Mouse (Mus musculus) hindbrain, embryonic 15.5 days (tissue): Measurements from ENCODE around the gene Rrm1. TPM values are rescaled to one million over a fixed set of nuclear protein-coding genes. Genes with fewer than 3 reads are reported as not detected.

Source experiments
- ATAC-seq: fragments of 200-750 bp; cut with Nextera tagmentation; 2 replicates; pipeline ENCODE4 v1.8.0; 2017; ENCODE audit warnings: low read depth, moderate number of reproducible peaks, moderate TSS enrichment; ENCODE audit not compliant: low FRiP score
- H3K27ac ChIP-seq: fragments of 300-500 bp; sonication (generic); replicated peaks from 2 replicates; pipeline ENCODE4 v1.5.1; 2015; ENCODE audit warnings: mild to moderate bottlenecking, inconsistent platforms
- H3K27me3 ChIP-seq: fragments of 300-500 bp; sonication (generic); 2 replicates; pipeline ENCODE4 v1.6.1; 2015; ENCODE audit warnings: control low read depth, inconsistent platforms
- H3K36me3 ChIP-seq: fragments of 300-500 bp; sonication (generic); 2 replicates; pipeline ENCODE4 v1.6.1; 2015; ENCODE audit warnings: control low read depth, inconsistent platforms
- H3K4me1 ChIP-seq: fragments of 300-500 bp; sonication (generic); replicated peaks from 2 replicates; pipeline ENCODE4 v1.6.1; 2015; ENCODE audit warnings: control low read depth, inconsistent platforms
- H3K4me2 ChIP-seq: fragments of 300-500 bp; sonication (generic); 2 replicates; pipeline ENCODE4 v1.6.1; 2015; ENCODE audit warnings: moderate library complexity, mild to moderate bottlenecking, inconsistent platforms
- H3K4me3 ChIP-seq: fragments of 300-500 bp; sonication (generic); 2 replicates; pipeline ENCODE4 v1.5.1; 2015; ENCODE audit warnings: mild to moderate bottlenecking, inconsistent platforms
- H3K9ac ChIP-seq: fragments of 300-500 bp; sonication (generic); 2 replicates; pipeline ENCODE4 v1.6.1; 2015; ENCODE audit warnings: inconsistent platforms
- H3K9me3 ChIP-seq: fragments of 300-500 bp; sonication (generic); 2 replicates; pipeline ENCODE4 v1.6.1; 2016; ENCODE audit warnings: control low read depth, inconsistent platforms
- WGBS: fragments of 180-500 bp; shearing (Covaris S2); methylation state at CpG from one replicate; pipeline ENCODE4 v1.1.7; 2015; 5-methylcytosine and 5-hydroxymethylcytosine counted together
- polyA plus RNA-seq: library from polyadenylated mRNA; unstranded; fragments of >200 nt; fragmentation: Nextera tagmentation; extraction: Ambion mirVana; gene quantifications from 2 replicates; pipeline ENCODE4 v1.2.1, GENCODE M21; 2015

Gene Rrm1
- polyA plus RNA-seq, 1 experiment from 2014 or later = 51.4 TPM

GRCm38 (mm10) chr7:102434344-102434743 is 7.2 kb upstream of the Rrm1 start:
- Histone ChIP-seq H3K36me3 (no peaks in the 10 kb centered on the region), H3K4me3 (no peak overlapping the region), H3K9ac (no peak overlapping the region), H3K27me3 (no peaks in the 10 kb centered on the region), H3K27ac (no peak overlapping the region), H3K9me3 (no peaks in the 10 kb centered on the region), H3K4me1 (no peaks in the 10 kb centered on the region), H3K4me2 (no peak overlapping the region)
- 77% methylated on average over 2 of the region's 2 CpGs for WGBS
- ATAC-seq = no peak

- no peak overlapping the region for H3K9ac ChIP-seq
- H3K9me3 ChIP-seq = no peaks in the 10 kb centered on the region
- peaks cover 5% of the 10 kb centered on the region for H3K36me3 ChIP-seq
- WGBS = 52% methylated on average over 15 of the region's 15 CpGs
- peak; percentile 5 for ATAC-seq
- H3K4me3 ChIP-seq = peak overlapping the region; percentile 80
- peak overlapping the region; percentile 78 for H3K4me2 ChIP-seq
- H3K27ac ChIP-seq = peak overlapping the region; percentile 73; the same call in 1 of the 2 replicates
- H3K4me1 ChIP-seq = peaks cover 18% of the 10 kb centered on the region
- no peaks in the 10 kb centered on the region for H3K27me3 ChIP-seq
Measured at GRCm38 (mm10) chr7:102440822-102441656, 456 bp upstream of the Rrm1 start.

- Histone ChIP-seq H3K9ac (peak overlapping the region; percentile 69), H3K36me3 (peaks cover 9% of the 10 kb centered on the region), H3K4me1 (peaks cover 18% of the 10 kb centered on the region), H3K4me2 (peak overlapping the region; percentile 78), H3K4me3 (peak overlapping the region; percentile 80), H3K9me3 (no peaks in the 10 kb centered on the region), H3K27me3 (no peaks in the 10 kb centered on the region), H3K27ac (0 out of 2 replicates have a peak overlapping the region, but pooled peaks have one; percentile 58)
- ATAC-seq = no peak
- 0% methylated on average over 4 of the region's 4 CpGs for WGBS
Measured at GRCm38 (mm10) chr7:102442432-102442831, 937 bp downstream of the Rrm1 start.

- H3K27ac ChIP-seq = no peak overlapping the region
- no peaks in the 10 kb centered on the region for H3K27me3 ChIP-seq
- H3K9me3 ChIP-seq = no peaks in the 10 kb centered on the region
- no peak for ATAC-seq
- peaks cover 18% of the 10 kb centered on the region for H3K4me1 ChIP-seq
- H3K36me3 ChIP-seq = peaks cover 19% of the 10 kb centered on the region
- WGBS = 87% methylated on average over 2 of the region's 2 CpGs
- no peak overlapping the region for H3K9ac ChIP-seq
- H3K4me3 ChIP-seq = no peak overlapping the region
- H3K4me2 ChIP-seq = no peak overlapping the region
Measured at GRCm38 (mm10) chr7:102444301-102444700, 2.8 kb downstream of the Rrm1 start.

- WGBS = 94% methylated on average over 9 of the region's 9 CpGs
Measured at GRCm38 (mm10) chr7:102446438-102446837, 4.9 kb downstream of the Rrm1 start.

GRCm38 (mm10) chr7:102458618-102459380 is 17.3 kb downstream of the Rrm1 start:
- Histone ChIP-seq H3K4me1 (no peaks in the 10 kb centered on the region), H3K36me3 (peaks cover 72% of the 10 kb centered on the region), H3K9ac (no peak overlapping the region), H3K4me3 (no peak overlapping the region), H3K27me3 (no peaks in the 10 kb centered on the region), H3K9me3 (no peaks in the 10 kb centered on the region), H3K4me2 (no peak overlapping the region), H3K27ac (no peak overlapping the region)
- WGBS = 83% methylated on average over 5 of the region's 5 CpGs
- no peak for ATAC-seq

More at GRCm38 (mm10) chr7:102446438-102446837, 4.9 kb downstream of the Rrm1 start:
- H3K9me3 ChIP-seq = no peaks in the 10 kb centered on the region
- peaks cover 38% of the 10 kb centered on the region for H3K36me3 ChIP-seq
- H3K4me2 ChIP-seq = no peak overlapping the region
- no peak overlapping the region for H3K27ac ChIP-seq
- no peak overlapping the region for H3K9ac ChIP-seq
- H3K4me1 ChIP-seq = peaks cover 18% of the 10 kb centered on the region
- no peaks in the 10 kb centered on the region for H3K27me3 ChIP-seq
- ATAC-seq = no peak
- H3K4me3 ChIP-seq = no peak overlapping the region

GRCm38 (mm10) chr7:102467566-102467965 is 26.1 kb downstream of the Rrm1 start:
- WGBS = 90% methylated on average over 8 of the region's 8 CpGs
- Histone ChIP-seq H3K27ac (no peak overlapping the region), H3K27me3 (no peaks in the 10 kb centered on the region), H3K4me3 (no peak overlapping the region), H3K9me3 (no peaks in the 10 kb centered on the region), H3K4me1 (no peaks in the 10 kb centered on the region), H3K4me2 (no peak overlapping the region), H3K36me3 (peaks cover 50% of the 10 kb centered on the region), H3K9ac (no peak overlapping the region)
- no peak for ATAC-seq

- H3K4me2 ChIP-seq = no peak overlapping the region
- H3K9me3 ChIP-seq = no peaks in the 10 kb centered on the region
- no peak overlapping the region for H3K9ac ChIP-seq
- no peaks in the 10 kb centered on the region for H3K27me3 ChIP-seq
- H3K36me3 ChIP-seq = peaks cover 12% of the 10 kb centered on the region
- H3K4me3 ChIP-seq = no peak overlapping the region
- 79% methylated on average over 5 of the region's 5 CpGs for WGBS
- no peak overlapping the region for H3K27ac ChIP-seq
- H3K4me1 ChIP-seq = no peaks in the 10 kb centered on the region
- ATAC-seq = no peak
Measured at GRCm38 (mm10) chr7:102472675-102473074, 31.2 kb downstream of the Rrm1 start.

GRCm38 (mm10) chr7:102476601-102477000 is 35.1 kb downstream of the Rrm1 start:
- WGBS = 92% methylated on average over 5 of the region's 5 CpGs
- Histone ChIP-seq H3K27me3 (no peaks in the 10 kb centered on the region), H3K4me1 (no peaks in the 10 kb centered on the region), H3K9me3 (no peaks in the 10 kb centered on the region), H3K27ac (no peak overlapping the region), H3K9ac (no peak overlapping the region), H3K4me3 (no peak overlapping the region), H3K36me3 (no peaks in the 10 kb centered on the region), H3K4me2 (no peak overlapping the region)
- ATAC-seq = no peak

GRCm38 (mm10) chr7:102477377-102477776 is 35.9 kb downstream of the Rrm1 start:
- Histone ChIP-seq H3K4me2 (no peak overlapping the region), H3K9ac (no peak overlapping the region), H3K36me3 (no peaks in the 10 kb centered on the region), H3K4me1 (no peaks in the 10 kb centered on the region), H3K27me3 (no peaks in the 10 kb centered on the region), H3K27ac (no peak overlapping the region), H3K4me3 (no peak overlapping the region), H3K9me3 (no peaks in the 10 kb centered on the region)
- ATAC-seq = no peak
- WGBS = 76% methylated on average over 11 of the region's 11 CpGs

- Histone ChIP-seq H3K27me3 (no peaks in the 10 kb centered on the region), H3K4me1 (no peaks in the 10 kb centered on the region), H3K36me3 (no peaks in the 10 kb centered on the region), H3K9ac (no peak overlapping the region), H3K9me3 (no peaks in the 10 kb centered on the region), H3K4me2 (no peak overlapping the region), H3K27ac (no peak overlapping the region), H3K4me3 (no peak overlapping the region)
- WGBS = 90% methylated on average over 4 of the region's 4 CpGs
- ATAC-seq = no peak
Measured at GRCm38 (mm10) chr7:102478425-102478824, 36.9 kb downstream of the Rrm1 start.

- Histone ChIP-seq H3K4me1 (no peaks in the 10 kb centered on the region), H3K9ac (no peak overlapping the region), H3K27me3 (no peaks in the 10 kb centered on the region), H3K4me2 (no peak overlapping the region), H3K4me3 (no peak overlapping the region), H3K27ac (no peak overlapping the region), H3K9me3 (no peaks in the 10 kb centered on the region), H3K36me3 (no peaks in the 10 kb centered on the region)
- WGBS = 89% methylated on average over 3 of the region's 3 CpGs
- ATAC-seq = no peak
Measured at GRCm38 (mm10) chr7:102478926-102479325, 37.4 kb downstream of the Rrm1 start.
